Mouse (Mus musculus): ENCODE results near the gene Kcnh1.

DNA sequence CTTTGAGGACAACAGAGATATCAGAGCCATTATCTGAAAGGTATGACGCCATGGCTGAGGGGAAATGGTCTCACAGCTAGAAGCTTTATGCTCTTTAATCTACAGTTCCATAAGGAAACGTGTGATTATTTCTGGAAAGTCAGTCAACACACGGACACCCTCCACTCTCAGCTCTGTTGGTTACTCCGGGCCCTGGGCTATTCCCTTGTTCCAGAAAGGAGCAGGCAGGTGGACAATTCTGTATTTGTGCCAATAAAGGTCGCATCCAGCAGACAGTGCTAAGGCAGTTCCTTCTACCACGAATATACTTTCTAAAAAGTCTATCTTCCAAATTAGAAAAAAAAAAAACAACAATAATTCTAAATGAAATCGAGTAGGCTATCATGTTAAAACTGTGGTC, 200.5 kb downstream of the Kcnh1 start:
- TF ChIP-seq CTCF (IDR thresholded peaks at IDR 0.05; ENCODE audit: low read depth, low read length) (no peak), POLR2A (IDR thresholded peaks at IDR 0.05; ENCODE audit: insufficient read depth, low read length) (no peak), EP300 (IDR thresholded peaks at IDR 0.05; ENCODE audit: insufficient read depth, low read depth, low read length) (no peak)

All from ES-Bruce4 (cell line).